Mouse (Mus musculus) cerebellum, adult 2 months (tissue): ENCODE data around the gene Wdr18.

ENCODE experiments used
- CTCF ChIP-seq: fragments of 200-500 bp; IDR thresholded peaks from 2 replicates; pipeline ENCODE4 v1.5.1; 2011; ENCODE audit warnings: low read depth, mild to moderate bottlenecking, control low read depth, low read length, moderate library complexity, borderline replicate concordance; ENCODE audit not compliant: insufficient read depth
- POLR2A ChIP-seq: fragments of 200-500 bp; IDR thresholded peaks from 2 replicates; pipeline ENCODE4 v1.6.1; 2011; ENCODE audit warnings: low read length, control low read depth, borderline replicate concordance; ENCODE audit not compliant: insufficient read depth

DNA sequence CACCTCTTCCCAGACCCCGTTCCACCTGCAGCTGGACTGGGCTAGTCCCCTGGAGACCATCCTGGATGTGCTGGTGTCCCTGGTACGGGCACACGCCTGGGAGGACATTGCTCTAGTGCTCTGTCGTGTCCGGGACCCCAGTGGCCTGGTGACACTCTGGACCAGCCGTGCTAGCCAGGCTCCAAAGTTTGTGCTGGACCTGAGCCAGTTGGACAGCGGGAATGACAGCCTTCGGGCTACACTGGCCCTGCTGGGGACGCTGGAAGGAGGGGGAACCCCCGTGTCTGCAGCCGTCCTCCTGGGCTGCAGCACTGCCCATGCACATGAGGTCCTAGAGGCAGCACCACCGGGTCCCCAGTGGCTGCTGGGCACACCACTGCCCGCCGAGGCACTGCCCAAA lies 12.9 kb downstream of the Wdr18 start:
- TF ChIP-seq POLR2A: no peak
- no peak for TF ChIP-seq CTCF
